Mouse (Mus musculus) neural tube, embryonic 11.5 days (tissue): Measurements from ENCODE around the gene Unc13c. TPM values are rescaled to one million over a fixed set of nuclear protein-coding genes. Genes with fewer than 3 reads are reported as not detected.
A peak's percentile ranks its signal among the peaks of the same experiment; 100 is the strongest.

Source experiments
- ATAC-seq: fragments of 200-750 bp; cut with Nextera tagmentation; 2 replicates; pipeline ENCODE4 v1.8.0; 2017; ENCODE audit warnings: moderate number of reproducible peaks, mild to moderate bottlenecking, moderate TSS enrichment, moderate library complexity; ENCODE audit not compliant: insufficient read depth, low FRiP score, low TSS enrichment
- DNase-seq: peaks from one replicate; pipeline ENCODE4 v3.0.0-alpha.2; 2015; ENCODE audit warnings: low spot score
- H3K27ac ChIP-seq: fragments of 300-500 bp; sonication (generic); 2 replicates; pipeline ENCODE4 v1.5.1; 2014; ENCODE audit warnings: low read depth, mild to moderate bottlenecking, low read length
- H3K27me3 ChIP-seq: fragments of 300-500 bp; sonication (generic); 2 replicates; pipeline ENCODE4 v1.6.1; 2014; ENCODE audit warnings: mild to moderate bottlenecking, low read length, mixed read lengths; ENCODE audit not compliant: control insufficient read depth, insufficient read depth
- H3K36me3 ChIP-seq: fragments of 300-500 bp; sonication (generic); 2 replicates; pipeline ENCODE4 v1.6.1; 2014; ENCODE audit warnings: mild to moderate bottlenecking, low read length, moderate library complexity, mixed read lengths; ENCODE audit not compliant: control insufficient read depth, insufficient read depth
- H3K4me1 ChIP-seq: fragments of 300-500 bp; sonication (generic); 2 replicates; pipeline ENCODE4 v1.6.1; 2014; ENCODE audit warnings: low read length, mixed read lengths; ENCODE audit not compliant: control insufficient read depth, insufficient read depth
- H3K4me2 ChIP-seq: fragments of 300-500 bp; sonication (generic); 2 replicates; pipeline ENCODE4 v1.6.1; 2014; ENCODE audit warnings: low read depth, mild to moderate bottlenecking, moderate library complexity
- H3K4me3 ChIP-seq: fragments of 300-500 bp; sonication (generic); 2 replicates; pipeline ENCODE4 v1.5.1; 2014; ENCODE audit warnings: low read depth, low read length
- H3K9ac ChIP-seq: fragments of 300-500 bp; sonication (generic); 2 replicates; pipeline ENCODE4 v1.6.1; 2014; ENCODE audit warnings: mild to moderate bottlenecking, low read length
- H3K9me3 ChIP-seq: fragments of 300-500 bp; sonication (generic); 2 replicates; pipeline ENCODE4 v1.6.1; 2016; ENCODE audit warnings: low read length; ENCODE audit not compliant: control insufficient read depth
- WGBS: fragments of 180-500 bp; shearing (Covaris S2); extraction: QIAGEN DNeasy Blood & Tissue Kit; methylation state at CpG from one replicate; pipeline ENCODE4 v1.1.7; 2014; 5-methylcytosine and 5-hydroxymethylcytosine counted together
- polyA plus RNA-seq: library from polyadenylated mRNA; unstranded; fragments of >200 nt; fragmentation: Nextera tagmentation; extraction: Ambion mirVana; gene quantifications from 2 replicates; pipeline ENCODE4 v1.2.1, GENCODE M21; 2014

Gene Unc13c
- polyA plus RNA-seq, 1 experiment from 2014 or later, result 0.27 TPM

DNA sequence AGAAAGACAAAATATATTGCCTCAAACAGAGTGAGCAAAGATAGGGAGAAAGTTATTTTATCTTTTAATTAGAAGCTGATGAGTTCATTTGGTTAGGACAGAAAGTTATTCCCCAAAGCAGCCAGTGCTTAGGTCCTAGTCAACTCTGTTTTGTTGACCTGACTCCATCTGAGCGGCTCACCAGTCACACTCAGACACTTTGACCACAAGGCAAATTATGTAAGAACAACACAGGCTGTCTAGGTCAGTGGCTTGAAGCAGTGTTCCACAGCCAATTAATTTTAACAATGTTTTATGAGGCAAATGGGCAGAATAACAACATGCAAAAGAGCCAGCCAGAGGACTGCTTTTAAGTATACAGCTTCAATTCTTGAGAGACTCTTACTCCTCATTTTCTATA lies 343.6 kb downstream of the Unc13c start:
- no peaks in the 10 kb centered on the region for H3K4me1 ChIP-seq
- DNase-seq (no peak), ATAC-seq (no peak)
- H3K4me3 ChIP-seq, result no peak overlapping the region
- WGBS, result 85% methylated on average over 1 of the region's 1 CpGs
- H3K9ac ChIP-seq, result no peak overlapping the region
- H3K9me3 ChIP-seq, result no peaks in the 10 kb centered on the region
- no peaks in the 10 kb centered on the region for H3K36me3 ChIP-seq
- no peak overlapping the region for H3K27ac ChIP-seq
- no peaks in the 10 kb centered on the region for H3K27me3 ChIP-seq
- no peak overlapping the region for H3K4me2 ChIP-seq

DNA sequence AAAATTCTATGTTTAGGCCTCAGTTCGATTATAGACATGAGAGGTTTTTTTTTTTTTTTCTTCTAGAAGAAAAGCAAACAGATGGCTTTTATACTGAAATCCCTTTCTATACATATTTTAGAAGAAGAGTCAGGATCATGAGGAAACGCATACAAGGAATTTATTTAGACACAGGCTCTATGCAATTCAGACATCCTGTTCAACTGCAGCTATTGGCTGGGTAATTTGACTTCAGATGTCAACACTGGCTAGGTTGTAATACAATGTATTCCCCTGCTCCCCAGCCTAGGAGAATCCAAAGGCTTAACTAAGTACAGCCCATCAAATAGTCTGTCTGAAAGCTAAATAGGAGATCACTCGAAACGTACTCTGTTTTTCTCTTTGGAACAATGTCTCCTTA lies 355.9 kb downstream of the Unc13c start:
- no peaks in the 10 kb centered on the region for H3K9me3 ChIP-seq
- H3K9ac ChIP-seq, result no peak overlapping the region
- no peaks in the 10 kb centered on the region for H3K27me3 ChIP-seq
- H3K4me3 ChIP-seq, result no peak overlapping the region
- 81% methylated on average over 4 of the region's 4 CpGs for WGBS
- no peak overlapping the region for H3K27ac ChIP-seq
- no peak overlapping the region for H3K4me2 ChIP-seq
- H3K4me1 ChIP-seq, result no peaks in the 10 kb centered on the region
- DNase-seq (no peak), ATAC-seq (no peak)
- H3K36me3 ChIP-seq, result no peaks in the 10 kb centered on the region

- ATAC-seq (no peak), DNase-seq (no peak)
- Histone ChIP-seq H3K9ac (no peak overlapping the region), H3K27me3 (no peaks in the 10 kb centered on the region), H3K4me2 (no peak overlapping the region), H3K4me3 (no peak overlapping the region), H3K36me3 (no peaks in the 10 kb centered on the region), H3K4me1 (no peaks in the 10 kb centered on the region), H3K9me3 (no peaks in the 10 kb centered on the region), H3K27ac (no peak overlapping the region)
- 83% methylated on average over 1 of the region's 1 CpGs for WGBS
Observed at GRCm38 (mm10) chr9:73603921-73604320, 364.8 kb downstream of the Unc13c start.

DNA sequence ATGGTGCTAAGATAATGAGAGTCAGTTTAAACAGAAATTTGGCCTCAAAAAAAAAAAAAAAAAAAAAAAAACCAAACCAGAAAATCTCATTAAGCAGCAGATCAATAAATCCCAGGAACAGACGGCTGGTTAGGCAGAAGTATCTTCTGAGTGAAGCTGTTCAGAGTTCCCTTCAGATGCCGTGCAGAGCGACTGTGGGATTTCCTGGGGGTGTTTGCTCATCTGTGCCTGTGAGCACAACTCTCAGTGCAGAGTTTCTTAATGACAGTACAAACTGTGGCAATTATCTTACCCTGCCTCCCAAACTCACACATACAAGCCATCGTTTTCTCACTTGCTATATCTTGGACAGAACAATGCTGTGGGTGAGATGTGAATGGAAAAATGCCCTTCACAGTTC lies 403.2 kb downstream of the Unc13c start:
- no peaks in the 10 kb centered on the region for H3K9me3 ChIP-seq
- WGBS, result 67% methylated on average over 4 of the region's 4 CpGs
- DNase-seq, result no peak

GRCm38 (mm10) chr9:73560037-73560436 lies 408.7 kb downstream of the Unc13c start:
- DNase-seq, result no peak
- Histone ChIP-seq H3K27me3 (no peaks in the 10 kb centered on the region), H3K4me2 (no peak overlapping the region), H3K4me1 (no peaks in the 10 kb centered on the region), H3K27ac (no peak overlapping the region), H3K9ac (no peak overlapping the region), H3K36me3 (no peaks in the 10 kb centered on the region), H3K9me3 (no peaks in the 10 kb centered on the region), H3K4me3 (no peak overlapping the region)
- WGBS, result 65% methylated on average over 5 of the region's 5 CpGs
- ATAC-seq, result no peak

More for the DNA sequence above, 403.2 kb downstream of the Unc13c start:
- Histone ChIP-seq H3K4me3 (no peak overlapping the region), H3K4me1 (no peaks in the 10 kb centered on the region), H3K27me3 (no peaks in the 10 kb centered on the region), H3K4me2 (no peak overlapping the region), H3K36me3 (no peaks in the 10 kb centered on the region), H3K9ac (no peak overlapping the region), H3K27ac (no peak overlapping the region)
- ATAC-seq, result no peak

DNA sequence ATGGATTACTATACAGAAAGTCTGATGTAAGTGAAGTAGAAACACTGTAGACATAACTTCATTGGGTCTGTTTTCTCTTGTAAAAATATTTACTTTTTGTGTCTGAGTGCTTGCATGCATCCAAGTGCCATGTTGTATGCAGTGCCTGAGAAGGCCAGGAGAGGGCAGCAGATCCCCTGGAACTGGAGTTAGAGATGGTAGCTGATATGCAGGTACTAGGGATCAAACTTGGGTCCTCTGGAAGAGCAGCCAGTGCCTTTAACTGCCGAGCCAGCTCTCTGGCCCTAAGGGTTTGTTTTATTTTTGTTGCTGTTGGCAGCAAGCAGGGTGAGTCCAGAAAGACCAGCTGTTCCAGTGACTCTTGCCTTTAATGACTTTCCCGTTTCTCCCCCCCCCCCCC lies 411.0 kb downstream of the Unc13c start:
- no peaks in the 10 kb centered on the region for H3K36me3 ChIP-seq
- H3K27me3 ChIP-seq, result no peaks in the 10 kb centered on the region
- no peaks in the 10 kb centered on the region for H3K4me1 ChIP-seq
- ATAC-seq (no peak), DNase-seq (peak; percentile 63)
- no peak overlapping the region for H3K27ac ChIP-seq
- H3K9me3 ChIP-seq, result no peaks in the 10 kb centered on the region
- no peak overlapping the region for H3K9ac ChIP-seq
- 74% methylated on average over 2 of the region's 2 CpGs for WGBS
- H3K4me3 ChIP-seq, result no peak overlapping the region
- H3K4me2 ChIP-seq, result no peak overlapping the region

DNA sequence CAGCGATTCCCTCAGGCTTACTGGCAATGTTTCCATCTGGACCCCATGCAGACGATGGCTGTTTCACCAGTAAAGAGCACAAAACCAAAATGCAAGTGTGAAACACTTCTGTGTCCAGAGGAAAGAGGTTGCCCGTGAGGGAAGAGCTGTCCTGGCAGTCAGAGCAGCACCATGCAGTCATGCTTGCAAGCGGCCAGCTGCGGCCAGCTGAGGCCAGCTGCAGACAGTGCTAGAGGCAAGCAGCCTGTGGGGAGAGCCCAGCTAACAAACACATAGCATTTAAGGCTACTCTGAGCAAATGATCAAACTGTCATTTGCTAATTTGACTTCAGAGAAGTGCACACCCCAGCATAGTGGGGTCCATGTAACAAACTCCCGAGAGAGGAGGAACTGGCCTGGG lies 413.4 kb downstream of the Unc13c start:
- no peaks in the 10 kb centered on the region for H3K9me3 ChIP-seq
- H3K9ac ChIP-seq, result no peak overlapping the region
- no peak overlapping the region for H3K4me2 ChIP-seq
- no peaks in the 10 kb centered on the region for H3K27me3 ChIP-seq
- no peak overlapping the region for H3K27ac ChIP-seq
- ATAC-seq, result no peak
- no peaks in the 10 kb centered on the region for H3K4me1 ChIP-seq
- no peak for DNase-seq
- no peak overlapping the region for H3K4me3 ChIP-seq
- WGBS, result 77% methylated on average over 6 of the region's 6 CpGs
- H3K36me3 ChIP-seq, result no peaks in the 10 kb centered on the region

DNA sequence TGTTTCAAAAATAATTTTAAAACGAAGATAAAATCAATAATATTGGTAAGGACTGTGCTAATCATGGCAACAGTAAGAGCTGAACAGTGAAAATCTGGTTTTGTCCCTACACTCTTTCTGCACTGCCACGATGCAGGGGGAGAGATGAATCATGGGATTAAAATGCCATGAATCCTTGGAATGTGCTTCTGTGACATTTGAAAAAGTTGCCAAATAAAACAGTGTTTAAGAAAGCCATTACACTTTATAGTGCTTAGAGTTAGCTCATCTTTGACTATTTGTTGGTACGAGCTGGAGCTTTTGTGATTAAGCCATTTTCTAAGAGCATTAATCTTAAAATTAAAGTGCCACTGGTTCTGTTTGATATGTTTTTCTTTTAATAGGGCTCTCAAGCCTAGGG lies 496.2 kb downstream of the Unc13c start:
- Histone ChIP-seq H3K27me3 (no peaks in the 10 kb centered on the region), H3K36me3 (no peaks in the 10 kb centered on the region), H3K9ac (no peak overlapping the region), H3K4me2 (no peak overlapping the region), H3K4me3 (no peak overlapping the region), H3K4me1 (no peaks in the 10 kb centered on the region), H3K27ac (no peak overlapping the region), H3K9me3 (no peaks in the 10 kb centered on the region)
- ATAC-seq, result no peak
- no peak for DNase-seq
- WGBS, result 71% methylated on average over 3 of the region's 3 CpGs

DNA sequence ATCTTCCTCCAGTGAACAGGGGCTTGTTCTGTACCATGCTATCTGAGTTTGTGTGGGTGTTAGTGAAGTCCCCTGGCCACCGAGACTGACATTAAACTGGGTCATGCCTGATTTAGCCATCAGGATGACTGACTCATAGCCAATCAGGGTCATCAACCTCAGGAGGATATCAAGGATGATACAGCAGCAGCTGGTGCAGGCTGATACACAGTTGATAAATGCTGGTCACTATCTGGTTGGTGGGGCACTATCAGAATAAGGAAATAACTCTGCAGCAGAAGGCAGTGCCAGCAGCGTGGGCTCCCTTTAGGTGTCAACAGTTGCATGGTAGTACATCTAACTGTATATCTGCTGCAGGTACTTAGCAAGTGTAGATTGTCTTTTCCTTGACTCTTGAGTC lies 506.7 kb downstream of the Unc13c start:
- no peaks in the 10 kb centered on the region for H3K36me3 ChIP-seq
- H3K4me1 ChIP-seq, result no peaks in the 10 kb centered on the region
- WGBS, result 92% methylated on average over 2 of the region's 2 CpGs
- no peaks in the 10 kb centered on the region for H3K27me3 ChIP-seq
- H3K9me3 ChIP-seq, result no peaks in the 10 kb centered on the region
- no peak overlapping the region for H3K4me2 ChIP-seq
- H3K27ac ChIP-seq, result no peak overlapping the region
- DNase-seq (no peak), ATAC-seq (no peak)
- H3K4me3 ChIP-seq, result no peak overlapping the region
- H3K9ac ChIP-seq, result no peak overlapping the region
